Mouse (Mus musculus): Measurements from ENCODE around the gene Olfr521.
"Not testable (repeated sequence)": the region's sequence is repeated elsewhere in the genome, so short reads cannot be mapped to it uniquely, and the experiment has no call there.

DNA sequence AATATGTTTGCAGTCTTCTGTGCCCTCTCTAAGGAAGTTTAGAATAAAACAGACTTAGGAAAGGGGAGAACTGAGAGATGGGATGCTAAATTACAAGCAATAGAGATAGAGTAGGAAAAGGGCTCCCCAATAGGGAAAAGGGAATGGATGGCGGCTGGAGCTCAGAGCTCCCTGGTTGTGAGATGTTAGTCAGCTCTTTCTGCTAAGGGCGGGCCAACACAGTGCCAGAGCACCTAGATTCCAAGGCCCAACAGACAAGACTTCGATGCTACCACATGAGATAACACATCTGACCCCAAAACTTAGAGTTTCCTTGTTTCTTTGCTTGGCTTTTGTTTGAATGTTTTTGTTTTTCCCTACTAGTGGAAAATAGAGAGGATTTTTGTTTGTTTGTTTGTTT is 40.7 kb downstream of the Olfr521 start:
- TF ChIP-seq CTCF, EP300 (IDR thresholded peaks at IDR 0.05; ENCODE audit: low read depth): not testable (repeated sequence)

Data from liver, embryonic 14.5 days (tissue).